23 mouse cellular contexts compared by ENCODE assay signal in the genomic region with DNA sequence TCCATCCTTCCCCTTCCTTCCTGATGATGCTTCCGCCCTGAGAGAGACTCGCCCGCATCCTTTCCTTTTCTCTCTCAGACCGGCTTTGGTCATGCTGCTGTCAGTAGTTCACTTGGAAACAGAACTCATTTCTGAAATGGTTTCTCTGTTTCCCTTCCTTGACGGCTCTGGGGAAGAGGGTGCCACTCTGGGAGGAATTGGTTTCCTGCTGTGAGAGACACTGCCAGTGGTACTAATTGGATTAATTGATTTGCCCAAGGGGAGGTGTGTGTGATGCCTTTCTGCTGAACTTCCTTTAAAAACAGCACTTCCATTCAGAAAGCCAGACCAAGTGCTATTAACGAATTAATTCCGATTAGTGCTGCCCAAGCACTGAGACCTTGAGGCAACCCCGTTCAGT. TPM values are rescaled to one million over a fixed set of nuclear protein-coding genes. Genes with fewer than 3 reads are reported as not detected.
"Had no signal": no experiment of that assay in that cellular context is flagged by ENCODE, and none has a peak within 500 bp of the region (broad histone marks: within the 10 kb centered on the region; RNA-seq: fewer than 3 reads in every experiment).

No protein-coding gene starts in this region.

- H3K36me3 ChIP-seq: kidney, embryonic 15.5 days; limb, embryonic 15.5 days; liver, embryonic 12.5 days; midbrain, embryonic 13.5 days; stomach, embryonic 15.5 days had no signal

- H3K4me3 ChIP-seq: kidney, embryonic 15.5 days; left cerebral cortex, adult 2 months; limb, embryonic 15.5 days; liver, embryonic 12.5 days; megakaryocyte, embryonic 14.5 days; midbrain, embryonic 13.5 days; stomach, embryonic 15.5 days had no signal

- H3K27ac ChIP-seq: kidney, embryonic 15.5 days; left cerebral cortex, adult 2 months; limb, embryonic 15.5 days; liver, embryonic 12.5 days; macrophage; midbrain, embryonic 13.5 days; stomach, embryonic 15.5 days had no signal

- ATAC-seq: intestine, embryonic 16.5 days; liver, embryonic 12.5 days; midbrain, embryonic 13.5 days had no signal

- H3K4me2 ChIP-seq: kidney, embryonic 15.5 days; limb, embryonic 15.5 days; liver, embryonic 12.5 days; lung, embryonic 14.5 days; midbrain, embryonic 13.5 days; stomach, embryonic 15.5 days had no signal

- H3K9ac ChIP-seq: kidney, embryonic 15.5 days; limb, embryonic 15.5 days; liver, embryonic 12.5 days; lung, embryonic 14.5 days; midbrain, embryonic 13.5 days; stomach, embryonic 15.5 days had no signal

- DNase-seq: kidney, adult 2 months; kidney, postnatal 14 days; lung, embryonic 14.5 days; lung, postnatal 10 days; right cerebral cortex, adult 18-20 months; right cerebral cortex, postnatal 25 days; thymus, adult 2 months; thymus, postnatal 25 days had no signal

- H3K27me3 ChIP-seq: limb, embryonic 15.5 days; stomach, embryonic 15.5 days had no signal

- H3K9me3 ChIP-seq: kidney, embryonic 15.5 days; limb, embryonic 15.5 days; liver, embryonic 12.5 days; megakaryocyte, embryonic 14.5 days; midbrain, embryonic 13.5 days; stomach, embryonic 15.5 days had no signal

- H3K4me1 ChIP-seq: kidney, embryonic 15.5 days; limb, embryonic 15.5 days; liver, embryonic 12.5 days; megakaryocyte, embryonic 14.5 days had no signal

RNA-seq across cellular contexts. Expression of a gene that starts 21.2 kb away (rescaled TPM):
- polyA plus RNA-seq: kidney, adult 2 months; macrophage had no signal

RNA-seq across cellular contexts. Expression of a gene that starts 22.3 kb away (rescaled TPM):
- total RNA-seq: layer of hippocampus, postnatal 25 days had no signal
- polyA plus RNA-seq: kidney, adult 2 months; kidney, embryonic 15.5 days; limb, embryonic 11.5 days; limb, embryonic 15.5 days; liver, embryonic 12.5 days; liver, embryonic 16.5 days; lung, embryonic 14.5 days; macrophage had no signal

RNA-seq across cellular contexts. Expression of a gene that starts 55.3 kb away (rescaled TPM):
- total RNA-seq: layer of hippocampus, postnatal 25 days; left cerebral cortex, adult 2 months; left cerebral cortex, postnatal 14 days had no signal
- polyA plus RNA-seq: intestine, embryonic 16.5 days; kidney, adult 2 months; kidney, embryonic 15.5 days; large intestine, adult 2 months; limb, embryonic 11.5 days; limb, embryonic 15.5 days; liver, embryonic 12.5 days; liver, embryonic 16.5 days; lung, embryonic 14.5 days; macrophage; neural tube, embryonic 11.5 days; thymus, adult 2 months had no signal
